Mouse (Mus musculus) myocyte (in vitro differentiated cells): Measurements from ENCODE around the gene Wdhd1.

Source experiments
- MYOG ChIP-seq, 3 experiments: IDR thresholded peaks; one replicate each; pipeline ENCODE4 v1.6.1; 2011; ENCODE audit warnings: control low read depth in 2 of 3, low read depth in 2 of 3, mild to moderate bottlenecking in 2 of 3; ENCODE audit not compliant: insufficient read length in 2 of 3, control insufficient read depth in 1 of 3, insufficient read depth in 1 of 3
- POLR2A ChIP-seq: IDR thresholded peaks from one replicate; pipeline ENCODE4 v1.6.1; 2011; ENCODE audit warnings: low read depth, mild to moderate bottlenecking, control low read depth, moderate library complexity; ENCODE audit not compliant: insufficient read length
- REST ChIP-seq: IDR thresholded peaks from one replicate; pipeline ENCODE4 v1.6.1; 2011; ENCODE audit warnings: mild to moderate bottlenecking, control low read depth, moderate library complexity; ENCODE audit not compliant: insufficient read depth, insufficient read length
- TCF12 ChIP-seq: IDR thresholded peaks from one replicate; pipeline ENCODE4 v1.6.1; 2011; ENCODE audit warnings: mild to moderate bottlenecking, control low read depth; ENCODE audit not compliant: poor library complexity, insufficient read depth, severe bottlenecking

DNA sequence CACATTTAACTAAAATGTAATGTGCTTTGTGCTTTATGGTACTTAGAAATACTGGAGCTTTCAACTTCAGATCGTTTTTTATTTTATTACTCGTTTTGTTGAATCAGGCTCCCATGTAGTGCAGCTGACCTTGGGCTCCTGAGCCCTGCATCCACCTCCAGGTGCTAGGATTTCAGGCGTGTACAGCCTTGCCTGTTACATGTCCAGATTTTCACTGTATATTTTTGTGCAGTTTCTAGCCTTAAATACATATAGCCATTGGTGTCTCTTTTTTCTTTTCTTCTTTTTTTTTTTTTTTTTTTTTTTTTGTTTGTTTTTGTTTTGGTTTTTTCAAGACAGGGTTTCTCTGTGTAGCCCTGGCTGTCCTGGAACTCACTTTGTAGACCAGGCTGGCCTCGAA lies 4.9 kb upstream of the Wdhd1 start:
- TF ChIP-seq REST: no peak
- TF ChIP-seq TCF12: no peak
- TF ChIP-seq POLR2A: no peak
- no peak for TF ChIP-seq MYOG (IDR thresholded peaks at IDR 0.05; ENCODE audit: control insufficient read depth in 1 of 3, insufficient read depth in 1 of 3, insufficient read length in 2 of 3, low read depth in 2 of 3)
